Mouse (Mus musculus) liver, embryonic 12.5 days (tissue): ENCODE measurements around the gene Aldh9a1. TPM values are rescaled to one million over a fixed set of nuclear protein-coding genes. Genes with fewer than 3 reads are reported as not detected.

Source experiments
- ATAC-seq: fragments of 200-750 bp; cut with Nextera tagmentation; 2 replicates; pipeline ENCODE4 v1.8.0; 2017; ENCODE audit warnings: moderate number of reproducible peaks, mild to moderate bottlenecking, moderate library complexity
- H3K27ac ChIP-seq: fragments of 300-500 bp; sonication (generic); 2 replicates; pipeline ENCODE4 v1.5.1; 2016; ENCODE audit warnings: mild to moderate bottlenecking
- H3K27me3 ChIP-seq: fragments of 300-500 bp; sonication (generic); replicated peaks from 2 replicates; pipeline ENCODE4 v1.6.1; 2016; ENCODE audit warnings: mild to moderate bottlenecking, moderate library complexity
- H3K36me3 ChIP-seq: fragments of 300-500 bp; sonication (generic); 2 replicates; pipeline ENCODE4 v1.6.1; 2016; ENCODE audit warnings: mild to moderate bottlenecking, moderate library complexity
- H3K4me1 ChIP-seq: fragments of 300-500 bp; sonication (generic); 2 replicates; pipeline ENCODE4 v1.6.1; 2016
- H3K4me2 ChIP-seq: fragments of 300-500 bp; sonication (generic); 2 replicates; pipeline ENCODE4 v1.6.1; 2016; ENCODE audit warnings: mild to moderate bottlenecking, moderate library complexity
- H3K4me3 ChIP-seq: fragments of 300-500 bp; sonication (generic); 2 replicates; pipeline ENCODE4 v1.5.1; 2016; ENCODE audit warnings: mild to moderate bottlenecking, moderate library complexity
- H3K9ac ChIP-seq: fragments of 300-500 bp; sonication (generic); 2 replicates; pipeline ENCODE4 v1.6.1; 2016; ENCODE audit warnings: mild to moderate bottlenecking, moderate library complexity
- H3K9me3 ChIP-seq: fragments of 300-500 bp; sonication (generic); replicated peaks from 2 replicates; pipeline ENCODE4 v1.6.1; 2016; ENCODE audit warnings: mild to moderate bottlenecking, moderate library complexity
- WGBS: fragments of 180-500 bp; shearing (Covaris S2); methylation state at CpG from one replicate; pipeline ENCODE4 v1.1.7; 2016; ENCODE audit not compliant: insufficient replicate concordance; 5-methylcytosine and 5-hydroxymethylcytosine counted together
- microRNA-seq: library from miRNA; unstranded; fragments of <30 nt; microRNA quantifications from one replicate; pipeline ENCODE4, GENCODE M21; 2017
- polyA plus RNA-seq: library from polyadenylated mRNA; unstranded; fragments of >200 nt; fragmentation: Nextera tagmentation; extraction: Ambion mirVana; gene quantifications from 2 replicates; pipeline ENCODE4 v1.2.1, GENCODE M21; 2016

The Aldh9a1 gene
- polyA plus RNA-seq, 1 experiment from 2014 or later: 99.5 TPM

GRCm38 (mm10) chr1:167411991-167412715 is 62.4 kb downstream of the Aldh9a1 start:
- Histone ChIP-seq H3K4me3 (no peak overlapping the region), H3K9ac (no peak overlapping the region), H3K27me3 (peaks cover 45% of the 10 kb centered on the region), H3K36me3 (no peaks in the 10 kb centered on the region), H3K27ac (no peak overlapping the region), H3K4me2 (no peak overlapping the region), H3K9me3 (no peaks in the 10 kb centered on the region), H3K4me1 (no peaks in the 10 kb centered on the region)
- ATAC-seq: no peak
- 60% methylated on average over 12 of the region's 12 CpGs for WGBS

- H3K9ac ChIP-seq: no peak overlapping the region
- H3K27ac ChIP-seq: no peak overlapping the region
- H3K4me2 ChIP-seq: no peak overlapping the region
- no peaks in the 10 kb centered on the region for H3K9me3 ChIP-seq
- H3K27me3 ChIP-seq: peaks cover 19% of the 10 kb centered on the region
- 3% methylated on average over 7 of the region's 7 CpGs for WGBS
- H3K4me3 ChIP-seq: no peak overlapping the region
- no peaks in the 10 kb centered on the region for H3K4me1 ChIP-seq
- ATAC-seq: no peak
- H3K36me3 ChIP-seq: no peaks in the 10 kb centered on the region
Observed at GRCm38 (mm10) chr1:167414846-167415245, 65.1 kb downstream of the Aldh9a1 start.

Small RNA genes within 50 kb of the gene (microRNA-seq; reads per million reads assigned to microRNA genes)
- gene Gm25911: 4.9 reads per million, percentile 8 among the genes with 10 or more reads in this experiment

Other genes starting within 250 kb of the Aldh9a1 start
- gene Uck2, start 64.7 kb upstream of the Aldh9a1 start, polyA plus RNA-seq: 102 and 103 TPM in 2 replicates
- 70.7 and 74.2 TPM in 2 replicates for gene Tmco1, start 41.6 kb upstream of the Aldh9a1 start, polyA plus RNA-seq
- 388 and 396 TPM in 2 replicates for gene Mgst3, start 43.9 kb downstream of the Aldh9a1 start, polyA plus RNA-seq
- gene Lrrc52, start 116.8 kb downstream of the Aldh9a1 start, polyA plus RNA-seq: not detected in 2 replicates
- gene Rxrg, start 248.4 kb downstream of the Aldh9a1 start, polyA plus RNA-seq: 0.38 and 1.2 TPM in 2 replicates